Mouse (Mus musculus) kidney, adult 2 months (tissue): ENCODE results near the gene Rmdn3.

Source experiments
- CTCF ChIP-seq: fragments of 200-500 bp; conservative IDR thresholded peaks from 2 replicates; pipeline ENCODE4 v1.5.1; 2011; ENCODE audit warnings: low read depth, mild to moderate bottlenecking, control low read depth, low read length, moderate library complexity, mixed read lengths; ENCODE audit not compliant: insufficient read depth, insufficient read length
- POLR2A ChIP-seq: fragments of 200-500 bp; IDR thresholded peaks from one replicate; pipeline ENCODE4 v1.6.1; 2011; ENCODE audit warnings: low read depth, low read length, control low read depth

- no peak for TF ChIP-seq CTCF
- no peak for TF ChIP-seq POLR2A
These were observed 18.0 kb upstream of the Rmdn3 start for GRCm38 (mm10) chr2:119174866-119175265.
